Mouse (Mus musculus) B cell, adult 2 months (primary cell): ENCODE results near the gene Clip3.

Experiments
- DNase-seq, 2 experiments: peaks; one replicate each; pipeline ENCODE4 v3.0.0; 2022

Gene Clip3

GRCm38 (mm10) chr7:30291215-30292131 lies at the start of gene Clip3:
Clip3 (plus strand) TSS chr7:30291728.
- DNase-seq = no peak

- DNase-seq = no peak
Measured at GRCm38 (mm10) chr7:30251956-30252954, 39.3 kb upstream of the Clip3 start.

- no peak for DNase-seq
Measured at GRCm38 (mm10) chr7:30265041-30265440, 26.5 kb upstream of the Clip3 start.

GRCm38 (mm10) chr7:30265531-30265930 lies 26.0 kb upstream of the Clip3 start:
- DNase-seq = no peak

GRCm38 (mm10) chr7:30265935-30266334 lies 25.6 kb upstream of the Clip3 start:
- no peak for DNase-seq

- DNase-seq = no peak
Measured at GRCm38 (mm10) chr7:30266780-30267179, 24.7 kb upstream of the Clip3 start.

- DNase-seq = no peak
Measured at GRCm38 (mm10) chr7:30269641-30270040, 21.9 kb upstream of the Clip3 start.

- DNase-seq = no peak
Measured at GRCm38 (mm10) chr7:30274383-30274782, 17.1 kb upstream of the Clip3 start.

- DNase-seq = no peak
Measured at GRCm38 (mm10) chr7:30278911-30279310, 12.6 kb upstream of the Clip3 start.

- peak in 1 of 2 experiments; percentile 7 for DNase-seq
Measured at GRCm38 (mm10) chr7:30279536-30279935, 12.0 kb upstream of the Clip3 start.

GRCm38 (mm10) chr7:30279951-30280669 lies 11.4 kb upstream of the Clip3 start, which contains the start of the genes Thap8 and Wdr62:
Thap8 (plus strand) TSS chr7:30280094.
Wdr62 (minus strand) TSS chr7:30280419.
- peak; percentile 92 for DNase-seq

GRCm38 (mm10) chr7:30280670-30281138 lies 10.8 kb upstream of the Clip3 start:
- peak; percentile 82 to 83 for DNase-seq

- DNase-seq = no peak
Measured at GRCm38 (mm10) chr7:30281522-30281921, 10.0 kb upstream of the Clip3 start.

GRCm38 (mm10) chr7:30282740-30283139 lies 8.8 kb upstream of the Clip3 start:
- no peak for DNase-seq

GRCm38 (mm10) chr7:30286701-30287410 lies 4.7 kb upstream of the Clip3 start:
- no peak for DNase-seq

- DNase-seq = no peak
Measured at GRCm38 (mm10) chr7:30288046-30288445, 3.5 kb upstream of the Clip3 start.

- DNase-seq = no peak
Measured at GRCm38 (mm10) chr7:30289071-30289713, 2.3 kb upstream of the Clip3 start.

GRCm38 (mm10) chr7:30289714-30290399 lies 1.7 kb upstream of the Clip3 start:
- DNase-seq = no peak

GRCm38 (mm10) chr7:30293795-30294194 lies 2.3 kb downstream of the Clip3 start:
- DNase-seq = no peak

GRCm38 (mm10) chr7:30294296-30294695 lies 2.8 kb downstream of the Clip3 start:
- no peak for DNase-seq

GRCm38 (mm10) chr7:30295103-30295502 lies 3.6 kb downstream of the Clip3 start:
- DNase-seq = no peak
